Mouse (Mus musculus) liver, embryonic 16.5 days (tissue): ENCODE data around the gene Magi1. TPM values are rescaled to one million over a fixed set of nuclear protein-coding genes. Genes with fewer than 3 reads are reported as not detected.
A peak's percentile ranks its signal among the peaks of the same experiment; 100 is the strongest.

Source experiments
- ATAC-seq: fragments of 200-750 bp; cut with Nextera tagmentation; 2 replicates; pipeline ENCODE4 v1.8.0; 2017; ENCODE audit warnings: low read depth, mild to moderate bottlenecking, moderate number of reproducible peaks, moderate library complexity
- H3K27ac ChIP-seq: fragments of 300-500 bp; sonication (generic); 2 replicates; pipeline ENCODE4 v1.5.1; 2014; ENCODE audit warnings: mild to moderate bottlenecking, low read length
- H3K27me3 ChIP-seq: fragments of 300-500 bp; sonication (generic); 2 replicates; pipeline ENCODE4 v1.6.1; 2014; ENCODE audit warnings: low read depth, low read length, mixed read lengths; ENCODE audit not compliant: control insufficient read depth, insufficient read depth
- H3K36me3 ChIP-seq: fragments of 300-500 bp; sonication (generic); 2 replicates; pipeline ENCODE4 v1.6.1; 2014; ENCODE audit warnings: mild to moderate bottlenecking; ENCODE audit not compliant: control insufficient read depth, insufficient read depth
- H3K4me1 ChIP-seq: fragments of 300-500 bp; sonication (generic); 2 replicates; pipeline ENCODE4 v1.6.1; 2014; ENCODE audit warnings: low read depth, low read length, mixed read lengths; ENCODE audit not compliant: control insufficient read depth
- H3K4me2 ChIP-seq: fragments of 300-500 bp; sonication (generic); 2 replicates; pipeline ENCODE4 v1.6.1; 2014; ENCODE audit warnings: low read depth, low read length, mixed read lengths
- H3K4me3 ChIP-seq: fragments of 300-500 bp; sonication (generic); 2 replicates; pipeline ENCODE4 v1.5.1; 2014; ENCODE audit warnings: low read depth, mild to moderate bottlenecking, low read length
- H3K9ac ChIP-seq: fragments of 300-500 bp; sonication (generic); 2 replicates; pipeline ENCODE4 v1.6.1; 2014; ENCODE audit warnings: low read depth, low read length
- H3K9me3 ChIP-seq: fragments of 300-500 bp; sonication (generic); replicated peaks from 2 replicates; pipeline ENCODE4 v1.6.1; 2016; ENCODE audit warnings: low read length; ENCODE audit not compliant: control insufficient read depth
- WGBS: fragments of 180-500 bp; shearing (Covaris S2); extraction: QIAGEN DNeasy Blood & Tissue Kit; methylation state at CpG from one replicate; pipeline ENCODE4 v1.1.7; 2014; ENCODE audit not compliant: insufficient replicate concordance; 5-methylcytosine and 5-hydroxymethylcytosine counted together
- polyA plus RNA-seq: library from polyadenylated mRNA; unstranded; fragments of >200 nt; fragmentation: Nextera tagmentation; extraction: Ambion mirVana; gene quantifications from 2 replicates; pipeline ENCODE4 v1.2.1, GENCODE M21; 2015

The Magi1 gene
- polyA plus RNA-seq, 1 experiment from 2014 or later = 1.3 TPM

DNA sequence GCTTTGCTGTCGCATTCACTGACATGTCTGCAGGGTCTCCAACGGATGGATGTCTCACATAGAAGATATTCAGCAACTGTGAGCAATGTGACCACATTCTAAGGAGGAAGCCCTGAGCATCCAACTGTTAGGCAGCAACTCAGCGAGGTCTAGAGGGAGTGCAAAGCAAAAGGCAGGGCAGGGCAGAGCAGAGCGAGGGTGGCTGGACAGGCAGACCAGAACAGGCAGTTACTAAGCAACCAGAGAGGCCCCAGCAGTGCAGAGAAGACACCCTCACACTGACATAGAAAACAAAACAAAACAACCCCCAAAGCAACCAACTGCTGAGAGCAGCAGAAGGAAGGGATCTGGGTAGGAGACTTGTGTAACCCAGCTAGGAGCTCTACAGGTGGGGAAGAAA is 512.6 kb downstream of the Magi1 start:
- Histone ChIP-seq H3K9ac (no peak overlapping the region), H3K27me3 (no peaks in the 10 kb centered on the region), H3K27ac (no peak overlapping the region), H3K9me3 (no peaks in the 10 kb centered on the region), H3K36me3 (no peaks in the 10 kb centered on the region), H3K4me3 (no peak overlapping the region), H3K4me2 (no peak overlapping the region), H3K4me1 (no peaks in the 10 kb centered on the region)
- ATAC-seq = 0 out of 2 replicates have a peak, but pooled peaks have one; percentile 9
- 50% methylated on average over 4 of the region's 4 CpGs for WGBS

DNA sequence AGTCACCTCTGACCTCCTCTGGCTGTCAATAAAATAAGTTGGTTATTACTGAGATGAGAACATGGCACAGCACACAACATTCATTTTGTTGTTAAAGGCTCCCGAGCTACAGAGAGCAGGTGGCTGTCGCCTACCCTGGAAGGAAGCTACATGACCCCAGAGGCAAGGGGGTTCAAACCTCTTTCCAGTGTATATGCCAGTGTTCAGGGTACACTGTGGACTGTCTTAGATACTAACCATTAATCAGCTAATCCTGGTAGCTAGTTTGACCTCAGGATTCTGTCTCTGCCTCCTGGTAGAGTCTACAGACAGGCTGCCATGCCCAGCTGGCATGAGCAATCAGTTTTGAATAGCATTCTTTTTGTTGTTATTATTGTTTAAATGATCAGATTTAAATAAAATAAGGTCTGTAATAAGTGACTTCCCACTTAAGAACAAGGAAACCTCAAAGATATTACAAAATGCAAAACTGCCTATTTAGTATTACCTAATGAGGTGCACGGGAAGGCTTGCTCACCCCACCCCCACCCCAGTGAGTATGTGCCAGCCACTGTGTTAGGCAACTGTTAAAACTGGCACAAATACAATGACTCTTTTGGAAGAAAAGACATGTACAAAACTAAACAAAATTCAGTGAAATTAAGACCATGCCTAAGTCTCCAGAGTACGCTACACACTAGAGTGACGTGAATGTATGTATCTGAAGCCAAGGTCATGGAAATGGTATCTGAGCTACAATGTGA is 513.3 kb downstream of the Magi1 start:
- Histone ChIP-seq H3K4me3 (no peak overlapping the region), H3K4me1 (no peaks in the 10 kb centered on the region), H3K9ac (no peak overlapping the region), H3K9me3 (no peaks in the 10 kb centered on the region), H3K4me2 (no peak overlapping the region), H3K36me3 (no peaks in the 10 kb centered on the region), H3K27me3 (no peaks in the 10 kb centered on the region), H3K27ac (no peak overlapping the region)
- 72% methylated on average over 5 of the region's 5 CpGs for WGBS
- ATAC-seq = no peak

DNA sequence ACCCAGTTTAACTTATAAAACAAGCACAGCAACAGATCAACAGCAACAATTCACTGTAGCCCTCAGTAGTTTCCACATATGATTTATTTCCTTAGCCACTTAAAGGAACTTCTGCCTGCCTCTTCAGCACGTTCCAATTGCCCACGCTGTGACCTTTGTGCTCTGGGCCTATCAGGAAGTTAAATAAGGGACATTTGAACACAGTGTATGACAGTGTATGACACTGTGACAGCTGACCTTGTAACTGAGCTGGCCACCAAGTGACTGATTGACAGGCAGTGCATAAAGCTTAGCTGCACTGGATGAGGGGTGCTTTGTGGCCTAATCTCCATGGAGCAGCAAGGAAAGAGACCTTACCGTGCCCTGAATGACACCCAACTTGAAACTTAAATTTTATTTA is 525.6 kb downstream of the Magi1 start:
- no peak overlapping the region for H3K27ac ChIP-seq
- H3K27me3 ChIP-seq = no peaks in the 10 kb centered on the region
- H3K36me3 ChIP-seq = no peaks in the 10 kb centered on the region
- no peaks in the 10 kb centered on the region for H3K4me1 ChIP-seq
- H3K9me3 ChIP-seq = no peaks in the 10 kb centered on the region
- peak; percentile 74 for ATAC-seq
- 42% methylated on average over 3 of the region's 3 CpGs for WGBS
- H3K4me3 ChIP-seq = no peak overlapping the region
- H3K9ac ChIP-seq = no peak overlapping the region
- H3K4me2 ChIP-seq = no peak overlapping the region

DNA sequence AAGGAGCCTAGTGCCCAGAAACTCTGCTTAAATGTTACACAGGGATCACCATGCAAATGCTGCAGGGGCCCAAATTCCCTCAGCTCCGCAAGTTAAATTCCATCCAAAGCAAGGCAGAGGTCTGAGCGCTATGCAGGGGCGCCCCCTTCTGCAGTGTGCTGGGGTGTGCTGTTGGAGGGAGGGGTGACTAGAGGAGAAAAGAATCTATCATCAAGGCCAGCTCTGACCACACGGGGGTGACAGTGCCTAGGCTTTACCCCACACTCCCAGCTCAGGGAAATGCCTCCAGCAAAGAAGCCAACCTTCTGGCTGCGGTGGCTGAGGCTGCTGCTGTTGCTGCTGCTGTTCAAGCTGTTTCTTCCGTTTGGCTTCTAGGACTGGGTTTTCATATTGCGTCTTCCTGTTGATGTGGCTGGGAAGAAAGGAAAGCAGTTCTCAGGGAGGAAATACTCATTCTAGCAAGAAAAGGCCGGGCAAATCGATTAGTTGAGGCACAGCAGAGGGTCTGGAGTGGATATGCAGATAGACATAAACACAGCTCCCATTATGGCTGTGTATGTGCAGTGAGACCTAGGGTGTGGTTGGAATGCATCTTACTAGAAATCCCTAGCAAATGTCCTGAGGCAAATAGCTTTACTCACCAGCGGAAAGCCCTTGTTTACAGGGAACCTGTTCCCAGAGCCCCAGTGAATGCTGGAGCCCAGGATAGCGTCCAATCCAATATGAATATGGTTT is 526.2 kb downstream of the Magi1 start:
- Histone ChIP-seq H3K4me2 (no peak overlapping the region), H3K9me3 (no peaks in the 10 kb centered on the region), H3K27me3 (no peaks in the 10 kb centered on the region), H3K36me3 (no peaks in the 10 kb centered on the region), H3K9ac (no peak overlapping the region), H3K4me3 (no peak overlapping the region), H3K27ac (no peak overlapping the region), H3K4me1 (no peaks in the 10 kb centered on the region)
- 19% methylated on average over 11 of the region's 11 CpGs for WGBS
- peak; percentile 79 for ATAC-seq

DNA sequence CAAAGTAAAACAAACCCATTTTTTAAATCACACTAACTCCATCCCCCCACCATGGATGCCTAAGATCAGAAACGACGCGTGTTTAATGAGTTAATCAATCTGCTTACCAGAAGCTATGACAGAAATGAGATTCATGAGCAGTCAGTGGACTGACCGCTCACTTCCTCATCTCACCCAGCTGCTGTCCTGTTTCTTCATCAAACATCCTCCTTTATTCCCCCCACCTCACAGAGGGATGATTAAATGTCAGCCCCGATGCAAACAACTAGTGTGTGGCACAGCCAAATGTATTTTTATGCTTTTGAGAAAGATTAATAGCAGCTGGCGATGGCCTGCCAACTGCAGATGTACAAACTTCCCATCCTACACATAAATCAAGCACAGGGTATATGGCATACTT is 540.6 kb downstream of the Magi1 start:
- no peaks in the 10 kb centered on the region for H3K9me3 ChIP-seq
- H3K4me3 ChIP-seq = no peak overlapping the region
- H3K4me2 ChIP-seq = no peak overlapping the region
- WGBS = 51% methylated on average over 6 of the region's 6 CpGs
- ATAC-seq = no peak
- no peak overlapping the region for H3K9ac ChIP-seq
- no peaks in the 10 kb centered on the region for H3K27me3 ChIP-seq
- H3K27ac ChIP-seq = no peak overlapping the region
- H3K36me3 ChIP-seq = no peaks in the 10 kb centered on the region
- H3K4me1 ChIP-seq = no peaks in the 10 kb centered on the region

DNA sequence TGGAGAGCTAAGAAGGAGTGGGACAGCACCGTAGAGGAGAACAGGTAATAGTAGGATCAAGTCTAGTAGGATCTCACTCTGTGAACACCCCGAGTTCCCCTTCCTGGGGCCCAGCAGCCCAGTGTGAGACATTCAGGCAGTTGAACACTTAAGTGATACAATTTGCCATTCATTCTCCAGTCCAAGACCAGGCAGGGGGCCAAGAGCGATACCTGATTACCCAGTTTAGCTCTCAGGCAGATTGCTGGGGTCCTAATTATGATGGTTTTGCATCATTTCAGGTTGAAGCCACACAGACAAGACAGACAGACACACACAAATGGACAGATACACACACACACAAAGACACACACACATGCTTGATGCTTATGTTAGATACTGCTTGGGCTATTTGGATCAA is 543.9 kb downstream of the Magi1 start:
- Histone ChIP-seq H3K9me3 (no peaks in the 10 kb centered on the region), H3K4me1 (no peaks in the 10 kb centered on the region), H3K9ac (no peak overlapping the region), H3K4me2 (no peak overlapping the region), H3K27me3 (no peaks in the 10 kb centered on the region), H3K36me3 (no peaks in the 10 kb centered on the region), H3K4me3 (no peak overlapping the region), H3K27ac (no peak overlapping the region)
- WGBS = 70% methylated on average over 3 of the region's 3 CpGs
- ATAC-seq = no peak

DNA sequence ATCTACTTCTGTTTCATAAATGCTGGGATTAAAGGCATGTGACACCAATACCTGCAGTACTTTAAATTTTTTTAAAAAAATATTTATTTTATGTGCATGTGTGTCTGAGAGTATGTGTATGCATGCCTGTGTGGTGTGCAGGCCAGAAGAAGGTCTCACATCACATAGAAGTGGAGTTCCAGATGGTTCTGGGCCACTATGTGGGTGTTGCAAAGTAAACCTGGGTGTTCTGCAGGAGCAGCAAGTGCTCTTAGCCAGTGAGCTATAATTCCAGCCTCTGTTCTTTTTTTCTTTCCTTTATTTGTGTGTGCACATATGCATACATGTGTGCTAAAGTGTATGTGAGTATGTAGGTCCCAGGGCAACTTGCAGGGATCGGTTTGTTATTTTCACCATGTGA is 546.6 kb downstream of the Magi1 start:
- Histone ChIP-seq H3K4me3 (no peak overlapping the region), H3K36me3 (no peaks in the 10 kb centered on the region), H3K27ac (no peak overlapping the region), H3K4me2 (no peak overlapping the region), H3K9ac (no peak overlapping the region), H3K27me3 (no peaks in the 10 kb centered on the region), H3K4me1 (no peaks in the 10 kb centered on the region), H3K9me3 (no peaks in the 10 kb centered on the region)
- WGBS = 58% methylated on average over 1 of the region's 1 CpGs
- ATAC-seq = no peak

DNA sequence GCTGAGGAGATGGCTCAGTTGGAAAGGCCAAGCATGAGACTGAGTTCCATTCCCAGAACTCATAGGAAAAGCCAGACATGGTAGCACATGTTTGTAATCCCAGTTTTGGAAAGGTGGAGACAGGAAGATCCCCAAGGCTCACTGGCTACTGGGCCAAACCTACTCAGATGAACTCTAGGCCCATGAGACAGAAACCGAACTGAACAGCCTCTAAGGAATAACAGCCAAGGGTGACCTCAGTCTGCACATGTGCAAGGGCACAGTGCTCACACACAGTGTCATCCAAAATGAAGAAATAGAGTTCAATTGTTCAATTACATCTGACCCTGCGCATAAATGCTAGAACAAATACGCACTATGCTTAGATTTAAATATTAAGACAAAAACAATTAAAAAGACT is 547.6 kb downstream of the Magi1 start:
- Histone ChIP-seq H3K27me3 (no peaks in the 10 kb centered on the region), H3K9me3 (no peaks in the 10 kb centered on the region), H3K27ac (no peak overlapping the region), H3K9ac (no peak overlapping the region), H3K4me2 (no peak overlapping the region), H3K4me3 (no peak overlapping the region), H3K4me1 (no peaks in the 10 kb centered on the region), H3K36me3 (no peaks in the 10 kb centered on the region)
- no peak for ATAC-seq
- WGBS = 69% methylated on average over 3 of the region's 3 CpGs

DNA sequence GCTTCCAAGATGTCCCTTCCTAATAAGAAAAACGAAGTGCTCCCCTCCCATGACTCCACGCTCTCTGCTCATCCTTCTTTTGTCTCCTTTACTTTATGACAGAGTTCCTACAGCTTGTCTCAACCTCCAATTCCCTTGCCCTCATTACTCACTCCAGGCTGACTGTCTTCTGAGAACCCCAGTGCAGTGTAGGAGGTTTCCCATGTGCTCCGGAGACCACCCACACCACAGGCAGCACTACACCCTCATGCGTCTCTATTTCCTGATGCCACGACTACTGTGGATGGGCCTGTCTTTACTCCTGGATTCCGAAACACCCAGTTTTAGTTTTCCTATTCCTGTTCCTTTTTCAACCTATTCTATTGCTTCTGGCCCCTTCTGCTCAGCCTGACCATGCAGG is 549.9 kb downstream of the Magi1 start:
- 67% methylated on average over 6 of the region's 6 CpGs for WGBS

More for the DNA sequence above, 549.9 kb downstream of the Magi1 start:
- ATAC-seq = no peak
- H3K27me3 ChIP-seq = no peaks in the 10 kb centered on the region
- H3K4me1 ChIP-seq = no peaks in the 10 kb centered on the region
- no peaks in the 10 kb centered on the region for H3K9me3 ChIP-seq
- no peak overlapping the region for H3K4me3 ChIP-seq
- H3K4me2 ChIP-seq = no peak overlapping the region
- no peaks in the 10 kb centered on the region for H3K36me3 ChIP-seq
- no peak overlapping the region for H3K9ac ChIP-seq
- H3K27ac ChIP-seq = no peak overlapping the region
